Mouse (Mus musculus) left cerebral cortex, adult 11 months (tissue): Measurements from ENCODE around the gene Gm49318.

Experiments used
- DNase-seq: peaks from one replicate; pipeline ENCODE4 v3.0.0; 2022; ENCODE audit warnings: low spot score

Gene Gm49318

GRCm38 (mm10) chr9:22069881-22070553, 1.0 kb downstream of the Gm49318 start:
- DNase-seq = no peak

- no peak for DNase-seq
Observed at GRCm38 (mm10) chr9:22067195-22067594, 3.9 kb downstream of the Gm49318 start.

GRCm38 (mm10) chr9:22066433-22066832, 4.6 kb downstream of the Gm49318 start:
- no peak for DNase-seq

- no peak for DNase-seq
Observed at GRCm38 (mm10) chr9:22065642-22066041, 5.4 kb downstream of the Gm49318 start.

- no peak for DNase-seq
Observed at GRCm38 (mm10) chr9:22064341-22064740, 6.7 kb downstream of the Gm49318 start.

GRCm38 (mm10) chr9:22061339-22061738, 9.7 kb downstream of the Gm49318 start:
- no peak for DNase-seq

DNA sequence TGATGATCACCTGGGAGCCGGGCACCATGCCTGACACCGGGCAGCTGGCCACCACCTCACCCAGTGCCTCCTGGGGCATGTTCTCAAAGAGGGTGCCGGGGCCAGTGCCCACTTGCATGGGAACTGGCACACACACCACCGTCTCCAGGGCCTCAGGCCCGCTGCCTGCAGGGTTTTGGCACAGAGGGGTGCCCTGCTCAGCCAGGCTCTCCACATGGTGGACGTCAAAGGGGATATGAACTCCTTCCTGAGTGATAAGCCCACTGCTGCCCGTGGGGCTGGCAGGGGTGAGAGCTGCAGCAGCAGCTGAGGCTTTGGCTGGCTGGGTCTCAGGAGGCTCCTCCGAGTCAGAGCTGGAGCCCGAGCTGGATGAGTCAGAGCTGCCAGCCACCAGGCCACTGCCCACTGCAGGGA, 13.0 kb downstream of the Gm49318 start:
- no peak for DNase-seq

DNA sequence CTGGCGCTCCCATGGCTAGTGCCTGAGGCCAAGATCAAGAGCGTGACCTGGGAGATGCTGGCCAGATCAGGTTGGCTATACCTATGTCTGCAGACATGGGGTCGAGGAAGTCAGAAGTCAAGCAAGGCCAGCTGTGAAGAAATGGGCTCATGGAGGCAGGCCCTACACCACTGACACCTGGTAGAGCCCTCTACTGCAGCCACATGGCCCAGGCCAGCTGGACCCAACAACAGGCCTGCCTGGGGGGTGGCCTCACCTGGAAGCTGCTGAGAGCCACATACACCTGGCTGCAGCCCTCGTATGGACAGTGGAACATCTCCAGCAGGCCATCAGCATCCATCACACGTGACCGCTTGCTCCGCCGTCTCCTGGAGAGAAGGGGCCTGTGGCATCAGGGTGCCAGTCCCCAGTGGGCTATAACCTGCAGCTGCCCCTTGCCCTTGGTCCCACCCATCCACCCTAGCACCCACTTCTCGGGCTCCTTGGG, 14.0 kb downstream of the Gm49318 start:
- DNase-seq = no peak

- no peak for DNase-seq
Observed at GRCm38 (mm10) chr9:22056303-22056910, 14.7 kb downstream of the Gm49318 start.

GRCm38 (mm10) chr9:22055713-22056112, 15.3 kb downstream of the Gm49318 start:
- no peak for DNase-seq

DNA sequence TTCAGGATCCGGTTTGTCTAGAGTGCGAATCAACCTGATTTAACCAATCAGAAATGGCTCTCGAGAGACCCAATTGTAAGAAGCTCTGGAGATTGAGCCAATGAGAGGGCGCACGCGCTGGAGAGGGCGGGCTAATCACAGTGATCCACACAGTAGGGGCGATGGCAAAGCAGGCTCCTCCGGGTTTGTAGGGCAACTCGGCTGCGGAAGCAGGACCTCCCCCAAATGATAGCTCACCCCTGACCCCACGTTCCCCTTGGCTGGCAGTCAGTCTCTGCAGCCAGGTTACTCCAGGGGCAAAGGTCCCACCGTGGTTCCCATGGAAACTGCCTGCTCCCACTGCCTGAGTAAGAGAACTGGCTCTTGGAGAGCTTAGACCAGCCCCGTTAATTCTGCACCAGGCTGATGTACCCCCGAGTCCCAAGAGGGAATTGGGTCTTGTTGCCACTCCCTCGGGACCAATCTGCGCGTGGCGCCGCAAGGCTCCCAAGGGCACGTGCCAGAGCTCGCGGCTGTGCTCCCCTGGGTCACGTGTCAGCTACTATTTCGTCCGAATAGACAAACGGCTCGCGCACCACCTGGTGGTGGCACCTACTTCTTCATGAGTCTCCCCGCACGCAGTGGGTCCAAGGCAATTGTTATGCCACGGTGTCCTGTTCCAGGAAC, 16.5 kb downstream of the Gm49318 start:
- DNase-seq = peak; percentile 85

DNA sequence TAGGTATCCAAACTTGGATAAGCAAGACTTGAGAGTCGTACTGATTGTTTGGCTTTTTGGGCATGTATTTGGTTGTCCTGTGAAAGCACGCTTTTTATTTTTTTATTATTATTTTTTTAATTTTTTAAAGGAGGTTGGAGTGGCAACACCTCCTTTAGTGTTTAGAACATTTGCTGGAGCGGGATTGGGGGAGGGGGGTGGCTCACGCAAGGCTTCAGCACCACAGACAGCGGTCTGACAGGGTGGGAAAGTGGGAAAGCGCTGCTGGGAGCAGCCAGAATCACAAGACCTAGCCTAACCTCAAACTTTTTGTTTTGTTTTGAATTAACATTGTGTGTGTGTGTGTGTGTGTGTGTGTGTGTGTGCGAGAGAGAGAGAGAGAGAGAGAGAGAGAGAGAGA, 17.4 kb downstream of the Gm49318 start:
- DNase-seq = no peak

DNA sequence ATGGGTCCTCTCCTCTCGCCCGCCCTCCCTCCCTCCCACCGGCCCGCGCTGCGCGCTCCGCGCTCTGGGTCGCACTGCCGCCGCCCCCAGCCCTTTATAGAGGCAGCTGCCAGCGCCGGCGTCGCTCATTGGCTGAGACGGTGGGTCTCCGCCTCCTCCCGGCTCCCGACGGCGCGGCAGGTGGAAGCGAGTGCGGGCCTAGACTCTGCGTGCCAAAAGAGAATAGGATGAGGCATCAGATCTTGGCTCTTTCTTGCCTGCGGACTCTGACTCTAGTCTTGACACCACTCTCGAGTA, 19.2 kb downstream of the Gm49318 start, which contains the start of gene Elavl3:
TSS of gene Elavl3 (minus strand) at position 66 of the 297 bp plus-strand sequence.
- peak; percentile 63 for DNase-seq

- DNase-seq = no peak
Observed at GRCm38 (mm10) chr9:22051161-22051957, 19.7 kb downstream of the Gm49318 start.

DNA sequence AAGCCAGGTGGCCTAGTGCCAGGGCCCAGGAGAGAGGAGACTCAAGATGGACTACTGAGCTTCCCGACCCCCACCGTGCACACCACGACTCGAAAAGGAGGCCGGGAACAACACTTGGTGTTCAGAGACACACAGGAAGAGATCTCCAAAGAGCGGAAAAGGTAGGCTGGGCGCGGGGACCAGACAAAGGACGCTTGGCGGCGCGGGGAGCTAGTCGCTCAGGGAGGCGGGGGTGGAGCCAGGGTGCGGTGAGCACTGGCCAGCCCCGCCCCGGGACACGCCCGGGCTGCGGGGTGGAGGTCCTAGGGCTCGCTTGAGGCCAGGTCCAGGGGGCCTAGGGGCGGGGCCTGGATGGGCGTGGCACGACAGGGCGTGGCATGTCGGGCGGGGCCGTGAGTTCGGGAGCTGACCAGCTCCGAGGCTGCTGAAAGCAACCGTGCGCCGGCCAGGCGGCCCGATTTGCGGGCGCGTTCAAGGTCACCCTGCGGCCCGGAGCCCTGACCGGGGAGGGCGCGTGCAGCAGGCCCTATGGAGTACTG, 20.6 kb downstream of the Gm49318 start:
- DNase-seq = peak; percentile 71

GRCm38 (mm10) chr9:22049721-22050270, 21.3 kb downstream of the Gm49318 start:
- no peak for DNase-seq

DNA sequence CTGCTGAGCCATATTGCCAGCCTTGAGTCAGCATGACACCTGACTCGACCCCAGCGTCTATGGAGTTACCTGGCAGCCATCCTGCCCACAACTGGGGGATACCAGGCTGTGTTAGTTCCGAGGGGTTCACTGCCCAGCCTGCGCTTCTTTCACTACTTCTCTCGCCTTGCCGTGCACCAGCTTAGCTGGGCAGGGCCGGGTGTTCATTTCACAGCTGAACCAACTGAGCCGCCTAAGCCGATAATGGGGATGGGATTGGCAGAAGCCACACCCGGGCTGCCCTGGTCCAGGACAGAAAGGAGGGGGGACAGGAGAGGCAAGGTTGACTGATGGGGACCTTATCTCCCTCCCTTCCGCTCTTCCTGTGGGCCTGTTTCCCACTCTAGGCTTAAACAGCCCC, 21.7 kb downstream of the Gm49318 start:
- DNase-seq = no peak

- no peak for DNase-seq
Observed at GRCm38 (mm10) chr9:22047329-22047728, 23.7 kb downstream of the Gm49318 start.

- DNase-seq = no peak
Observed at GRCm38 (mm10) chr9:22041832-22042231, 29.2 kb downstream of the Gm49318 start.

- DNase-seq = no peak
Observed at GRCm38 (mm10) chr9:22037826-22038225, 33.2 kb downstream of the Gm49318 start.

GRCm38 (mm10) chr9:22035300-22036044, 35.6 kb downstream of the Gm49318 start:
- no peak for DNase-seq
